Mouse (Mus musculus) MEL (cell line): ENCODE data around the gene Kctd19. TPM values are rescaled to one million over a fixed set of nuclear protein-coding genes. Genes with fewer than 3 reads are reported as not detected.

Source experiments
- DNase-seq: peaks from one replicate; pipeline ENCODE4 v3.0.0; 2011; ENCODE audit warnings: low read depth, low spot score
- H3K27ac ChIP-seq: 2 replicates; pipeline ENCODE4 v1.5.1; 2012; ENCODE audit warnings: low read depth, mild to moderate bottlenecking, control low read depth, low read length, moderate library complexity; ENCODE audit not compliant: control insufficient read depth
- H3K27me3 ChIP-seq, 2 experiments: fragments of 150-350 bp in 1 of 2; sonication (generic) in 1 of 2; 2 replicates each; pipeline ENCODE4 v1.6.1; 2012; ENCODE audit warnings: low read length in 2 of 2, mild to moderate bottlenecking in 2 of 2, improper control_type of control experiment in 1 of 2, moderate library complexity in 1 of 2; ENCODE audit not compliant: insufficient read depth in 2 of 2, control insufficient read depth in 1 of 2
- H3K36me3 ChIP-seq, 2 experiments: 2 replicates each; pipeline ENCODE4 v1.6.1; 2012 to 2014; ENCODE audit warnings: low read length in 2 of 2, improper control_type of control experiment in 1 of 2, inconsistent platforms in 1 of 2, mild to moderate bottlenecking in 1 of 2; ENCODE audit not compliant: insufficient read depth in 2 of 2, control insufficient read depth in 1 of 2
- H3K4me1 ChIP-seq, 2 experiments: fragments of 150-350 bp in 1 of 2; sonication (generic) in 1 of 2; 2 replicates each; pipeline ENCODE4 v1.6.1; 2012; ENCODE audit warnings: low read length in 2 of 2, improper control_type of control experiment in 1 of 2, mild to moderate bottlenecking in 1 of 2; ENCODE audit not compliant: insufficient read depth in 2 of 2, control insufficient read depth in 1 of 2
- H3K4me3 ChIP-seq, 2 experiments: fragments of 150-350 bp in 1 of 2; sonication (generic) in 1 of 2; 2 replicates each; pipeline ENCODE4 v1.5.1; 2012; ENCODE audit warnings: low read depth in 2 of 2, low read length in 2 of 2, mild to moderate bottlenecking in 2 of 2, moderate library complexity in 2 of 2, control low read depth in 1 of 2, improper control_type of control experiment in 1 of 2; ENCODE audit not compliant: control insufficient read depth in 1 of 2, insufficient read depth in 1 of 2
- H3K79me2 ChIP-seq: 2 replicates; pipeline ENCODE4 v1.6.1; 2012; ENCODE audit warnings: mild to moderate bottlenecking, low read length, moderate library complexity; ENCODE audit not compliant: control insufficient read depth, poor library complexity, insufficient read depth
- H3K9ac ChIP-seq: 2 replicates; pipeline ENCODE4 v1.6.1; 2012; ENCODE audit warnings: low read depth, mild to moderate bottlenecking, control low read depth, low read length, moderate library complexity; ENCODE audit not compliant: control insufficient read depth, poor library complexity, severe bottlenecking
- H3K9me3 ChIP-seq: fragments of 150-350 bp; sonication (generic); replicated peaks from 2 replicates; pipeline ENCODE4 v1.6.1; 2012; ENCODE audit warnings: mild to moderate bottlenecking, low read length, improper control_type of control experiment, moderate library complexity; ENCODE audit not compliant: insufficient read depth
- BHLHE40 ChIP-seq: IDR thresholded peaks from 2 replicates; pipeline ENCODE4 v1.6.1; 2012; ENCODE audit warnings: low read depth, mild to moderate bottlenecking, inconsistent platforms, low read length, improper control_type of control experiment, borderline replicate concordance
- CHD1 ChIP-seq: IDR thresholded peaks from 2 replicates; pipeline ENCODE4 v1.6.1; 2012; ENCODE audit warnings: low read depth, mild to moderate bottlenecking, inconsistent platforms, low read length, improper control_type of control experiment
- CHD2 ChIP-seq: IDR thresholded peaks from 2 replicates; pipeline ENCODE4 v1.6.1; 2011; ENCODE audit warnings: low read length, improper control_type of control experiment
- CTCF ChIP-seq, 3 experiments: IDR thresholded peaks in 2 of 3; conservative IDR thresholded peaks in 1 of 3; 2 replicates each; pipeline ENCODE4 v1.5.1; 2011 to 2012; ENCODE audit warnings: low read length in 3 of 3, low read depth in 2 of 3, mild to moderate bottlenecking in 2 of 3, improper control_type of control experiment in 1 of 3, inconsistent platforms in 1 of 3, mixed read lengths in 1 of 3, moderate library complexity in 1 of 3; ENCODE audit not compliant: control insufficient read depth in 1 of 3, insufficient read depth in 1 of 3, poor library complexity in 1 of 3, severe bottlenecking in 1 of 3
- ELF1 ChIP-seq: IDR thresholded peaks from 2 replicates; pipeline ENCODE4 v1.6.1; 2014; ENCODE audit warnings: low read depth, mild to moderate bottlenecking, inconsistent platforms, low read length, improper control_type of control experiment, moderate library complexity
- EP300 ChIP-seq, 2 experiments: IDR thresholded peaks; 2 replicates each; pipeline ENCODE4 v1.6.1; 2011; ENCODE audit warnings: improper control_type of control experiment in 2 of 2, low read length in 2 of 2, low read depth in 1 of 2, mild to moderate bottlenecking in 1 of 2
- GABPA ChIP-seq: IDR thresholded peaks from 2 replicates; pipeline ENCODE4 v1.6.1; 2012; ENCODE audit warnings: low read depth, mild to moderate bottlenecking, inconsistent platforms, low read length, improper control_type of control experiment, moderate library complexity
- GATA1 ChIP-seq: IDR thresholded peaks from 2 replicates; pipeline ENCODE4 v1.6.1; 2011; ENCODE audit warnings: low read depth, low read length, improper control_type of control experiment
- HCFC1 ChIP-seq: IDR thresholded peaks from 2 replicates; pipeline ENCODE4 v1.6.1; 2012; ENCODE audit warnings: low read depth, mild to moderate bottlenecking, inconsistent platforms, low read length, improper control_type of control experiment, moderate library complexity
- KAT2A ChIP-seq: conservative IDR thresholded peaks from 2 replicates; pipeline ENCODE4 v1.6.1; 2012; ENCODE audit warnings: low read depth, low read length, improper control_type of control experiment, inconsistent platforms
- MAFK ChIP-seq: IDR thresholded peaks from 2 replicates; pipeline ENCODE4 v1.6.1; 2011; ENCODE audit warnings: low read depth, mild to moderate bottlenecking, low read length, improper control_type of control experiment, borderline replicate concordance
- MAX ChIP-seq: IDR thresholded peaks from 2 replicates; pipeline ENCODE4 v1.6.1; 2011; ENCODE audit warnings: low read length, improper control_type of control experiment
- MAZ ChIP-seq: IDR thresholded peaks from 2 replicates; pipeline ENCODE4 v1.6.1; 2012; ENCODE audit warnings: low read depth, mild to moderate bottlenecking, inconsistent platforms, low read length, improper control_type of control experiment
- MYB ChIP-seq: IDR thresholded peaks from 2 replicates; pipeline ENCODE4 v1.6.1; 2011; ENCODE audit warnings: mild to moderate bottlenecking, low read depth, low read length, improper control_type of control experiment
- POLR2A ChIP-seq, 2 experiments: IDR thresholded peaks; 2 replicates each; pipeline ENCODE4 v1.6.1; 2011 to 2012; ENCODE audit warnings: low read length in 2 of 2, mild to moderate bottlenecking in 2 of 2, control low read depth in 1 of 2, improper control_type of control experiment in 1 of 2, low read depth in 1 of 2, moderate library complexity in 1 of 2; ENCODE audit not compliant: control insufficient read depth in 1 of 2, insufficient read depth in 1 of 2, poor library complexity in 1 of 2
- POLR2AphosphoS2 ChIP-seq: IDR thresholded peaks from 2 replicates; pipeline ENCODE4 v1.6.1; 2011; ENCODE audit warnings: low read length, improper control_type of control experiment
- POLR2AphosphoS5 ChIP-seq: IDR thresholded peaks from 2 replicates; pipeline ENCODE4 v1.6.1; 2012; ENCODE audit warnings: low read depth, borderline replicate concordance, mild to moderate bottlenecking, inconsistent platforms, low read length, moderate library complexity, mixed read lengths
- RAD21 ChIP-seq: IDR thresholded peaks from 2 replicates; pipeline ENCODE4 v1.6.1; 2011; ENCODE audit warnings: mild to moderate bottlenecking, low read depth, low read length, improper control_type of control experiment
- RCOR1 ChIP-seq: IDR thresholded peaks from 2 replicates; pipeline ENCODE4 v1.6.1; 2012; ENCODE audit warnings: low read depth, mild to moderate bottlenecking, inconsistent platforms, low read length, improper control_type of control experiment
- TAL1 ChIP-seq: IDR thresholded peaks from 2 replicates; pipeline ENCODE4 v1.6.1; 2012; ENCODE audit warnings: mild to moderate bottlenecking, inconsistent platforms, low read length, moderate library complexity, mixed read lengths
- TBP ChIP-seq: IDR thresholded peaks from 2 replicates; pipeline ENCODE4 v1.8.0; 2011; ENCODE audit warnings: low read depth, low read length, improper control_type of control experiment
- TCF12 ChIP-seq: IDR thresholded peaks from 2 replicates; pipeline ENCODE4 v1.6.1; 2014; ENCODE audit warnings: low read depth, mild to moderate bottlenecking, inconsistent platforms, low read length, improper control_type of control experiment, moderate library complexity
- UBTF ChIP-seq: IDR thresholded peaks from 2 replicates; pipeline ENCODE4 v1.6.1; 2012; ENCODE audit warnings: low read depth, mild to moderate bottlenecking, inconsistent platforms, low read length, improper control_type of control experiment, moderate library complexity, borderline replicate concordance; ENCODE audit not compliant: insufficient read depth
- USF1 ChIP-seq: IDR thresholded peaks from 2 replicates; pipeline ENCODE4 v1.6.1; 2014; ENCODE audit warnings: low read depth, mild to moderate bottlenecking, inconsistent platforms, low read length, improper control_type of control experiment, moderate library complexity
- USF2 ChIP-seq, 2 experiments: IDR thresholded peaks; 2 replicates each; pipeline ENCODE4 v1.6.1; 2011 to 2012; ENCODE audit warnings: improper control_type of control experiment in 2 of 2, low read length in 2 of 2, borderline replicate concordance in 1 of 2, inconsistent platforms in 1 of 2, low read depth in 1 of 2, mild to moderate bottlenecking in 1 of 2; ENCODE audit not compliant: insufficient read depth in 1 of 2
- ZC3H11A ChIP-seq: IDR thresholded peaks from 2 replicates; pipeline ENCODE4 v1.6.1; 2012; ENCODE audit warnings: low read depth, mild to moderate bottlenecking, inconsistent platforms, low read length, improper control_type of control experiment
- ZKSCAN1 ChIP-seq: IDR thresholded peaks from 2 replicates; pipeline ENCODE4 v1.6.1; 2012; ENCODE audit warnings: low read depth, mild to moderate bottlenecking, inconsistent platforms, low read length, improper control_type of control experiment, moderate library complexity
- ZNF384 ChIP-seq: IDR thresholded peaks from 2 replicates; pipeline ENCODE4 v1.6.1; 2012; ENCODE audit warnings: low read depth, mild to moderate bottlenecking, inconsistent platforms, low read length, improper control_type of control experiment
- polyA plus RNA-seq, 2 experiments: library from polyadenylated mRNA; stranded (reverse) in 1 of 2; unstranded in 1 of 2; fragments of >175 nt in 1 of 2; fragments of >200 nt in 1 of 2; gene quantifications; 2 replicates each; pipeline versions ENCODE4 v1.2.1 to v1.2.4; 2012; ENCODE audit warnings: low replicate concordance in 2 of 2, low read depth in 1 of 2; ENCODE audit not compliant: insufficient read length in 2 of 2, insufficient read depth in 1 of 2, missing spikeins in 1 of 2
- total RNA-seq: library from RNA; depleted of rRNA; stranded (reverse); fragments of 300-350 nt; gene quantifications from 2 replicates; pipeline ENCODE4 v1.2.3, GENCODE M21; 2012

The Kctd19 gene
- total and polyA plus RNA-seq, 3 experiments = not detected

DNA sequence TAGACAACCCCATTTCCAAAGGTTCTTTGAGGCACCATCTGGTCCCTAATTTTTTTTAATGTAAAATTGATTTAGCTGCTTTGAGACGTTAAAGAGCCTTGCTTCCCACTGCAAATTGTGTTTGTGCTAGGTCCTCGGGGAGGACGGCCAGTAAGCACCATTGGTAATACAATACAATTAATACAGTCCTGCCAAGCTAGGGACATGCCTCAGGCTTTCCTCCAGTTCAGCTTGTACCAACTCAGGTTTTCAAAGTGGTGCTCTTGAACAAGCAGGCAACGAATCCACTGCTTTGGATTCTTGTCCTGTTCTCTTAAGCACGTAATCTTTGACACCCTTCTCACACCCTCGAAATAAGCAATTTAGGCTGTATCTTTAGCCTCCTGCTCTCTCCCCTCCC, 19.7 kb upstream of the Kctd19 start:
- Histone ChIP-seq H3K4me3 (no peak overlapping the region), H3K9me3 (no peaks in the 10 kb centered on the region), H3K36me3 (no peaks in the 10 kb centered on the region), H3K9ac (no peak overlapping the region), H3K4me1 (no peaks in the 10 kb centered on the region), H3K27ac (no peak overlapping the region), H3K27me3 (peaks cover 33 to 51% of the 10 kb centered on the region in 2 experiments), H3K79me2 (no peaks in the 10 kb centered on the region)
- TF ChIP-seq POLR2AphosphoS2 (no peak), CTCF (IDR thresholded peaks at IDR 0.05 in 2 of 3, conservative IDR thresholded peaks at IDR 0.05 in 1 of 3; ENCODE audit: control insufficient read depth in 1 of 3, insufficient read depth in 1 of 3, low read depth in 2 of 3, low read length in 3 of 3, poor library complexity in 1 of 3, severe bottlenecking in 1 of 3) (no peak), UBTF (no peak), ZKSCAN1 (no peak), RAD21 (no peak), KAT2A (no peak), TBP (no peak), POLR2AphosphoS5 (no peak), USF1 (no peak), MAZ (no peak), EP300 (IDR thresholded peaks at IDR 0.05; ENCODE audit: low read depth in 1 of 2, low read length in 2 of 2) (no peak), TAL1 (no peak), BHLHE40 (no peak), ZNF384 (no peak), CHD1 (no peak), HCFC1 (no peak), RCOR1 (no peak)
- DNase-seq = no peak

DNA sequence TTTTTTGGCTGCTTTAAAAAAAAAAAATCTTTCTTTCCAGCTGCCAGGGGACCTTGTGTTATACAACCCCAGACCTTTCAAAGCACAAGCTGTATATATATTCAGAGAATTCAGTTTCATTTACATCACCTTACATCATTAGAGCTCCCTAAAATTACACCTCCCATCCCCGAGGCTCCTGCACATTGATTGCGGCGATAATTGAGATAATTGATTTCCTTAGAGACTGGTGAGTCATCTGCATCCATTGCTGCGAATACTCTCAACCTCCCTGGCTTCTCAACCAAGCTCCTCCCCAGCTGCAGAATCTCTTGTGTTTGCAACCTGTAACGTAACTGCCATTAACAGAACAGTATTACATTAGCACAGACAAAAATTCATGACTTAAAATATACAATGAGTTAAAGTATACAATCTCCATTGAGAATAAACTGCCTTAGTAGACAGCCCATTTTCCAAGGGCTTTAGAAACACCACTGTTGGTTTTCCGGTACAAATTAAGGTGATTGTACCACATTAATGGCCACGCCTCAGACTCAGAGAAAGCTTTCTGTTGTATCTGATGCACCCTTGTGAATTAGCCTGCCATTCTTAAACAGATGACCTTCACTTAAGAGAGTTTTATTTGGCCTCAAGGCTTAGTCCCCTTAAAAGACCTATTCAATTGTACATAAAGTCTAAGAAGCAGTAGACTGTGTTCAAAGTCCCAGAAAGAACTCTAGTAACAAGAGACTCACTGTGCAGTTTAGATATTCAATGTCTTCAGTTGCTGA, 18.6 kb upstream of the Kctd19 start:
- DNase-seq = no peak

More for the DNA sequence above, 18.6 kb upstream of the Kctd19 start:
- H3K79me2 ChIP-seq = no peaks in the 10 kb centered on the region
- TF ChIP-seq POLR2A (IDR thresholded peaks at IDR 0.05; ENCODE audit: control insufficient read depth in 1 of 2, insufficient read depth in 1 of 2, low read depth in 1 of 2, low read length in 2 of 2, poor library complexity in 1 of 2) (no peak), TCF12 (no peak), POLR2AphosphoS2 (no peak), HCFC1 (no peak), UBTF (no peak), TAL1 (no peak), ZNF384 (no peak), CHD2 (no peak), MYB (no peak), USF2 (IDR thresholded peaks at IDR 0.05; ENCODE audit: borderline replicate concordance in 1 of 2, insufficient read depth in 1 of 2, low read depth in 1 of 2, low read length in 2 of 2) (no peak), GATA1 (no peak), GABPA (no peak), ZKSCAN1 (no peak), ZC3H11A (no peak), ELF1 (no peak), KAT2A (no peak), BHLHE40 (no peak), MAX (no peak), MAFK (no peak)
- H3K27ac ChIP-seq = no peak overlapping the region
- H3K27me3 ChIP-seq = peaks cover 32 to 59% of the 10 kb centered on the region in 2 experiments
- H3K36me3 ChIP-seq = no peaks in the 10 kb centered on the region
- no peaks in the 10 kb centered on the region for H3K9me3 ChIP-seq
- H3K9ac ChIP-seq = no peak overlapping the region
- no peak overlapping the region for H3K4me3 ChIP-seq
- H3K4me1 ChIP-seq = no peaks in the 10 kb centered on the region
